Mouse (Mus musculus) gastrocnemius, postnatal 4 days (tissue): ENCODE results near the gene Samm50. TPM values are rescaled to one million over a fixed set of nuclear protein-coding genes. Genes with fewer than 3 reads are reported as not detected.

Experiments
- DNase-seq, 2 experiments: peaks; one replicate each; pipeline ENCODE4 v3.0.0; 2021 to 2022; ENCODE audit warnings: low spot score in 2 of 2, mixed read lengths in 2 of 2
- total RNA-seq, 2 experiments: library from RNA; stranded (reverse); gene quantifications; 2 replicates each; pipeline ENCODE4 v1.2.3; 2021

Samm50 gene
- total RNA-seq, 2 experiments from 2014 or later = 160 to 165 TPM

GRCm38 (mm10) chr15:84210461-84210860 lies 18.4 kb downstream of the Samm50 start:
- DNase-seq = no peak

- no peak for DNase-seq
Measured at GRCm38 (mm10) chr15:84210941-84211340, 18.9 kb downstream of the Samm50 start.

GRCm38 (mm10) chr15:84211564-84211963 lies 19.5 kb downstream of the Samm50 start:
- no peak for DNase-seq

- DNase-seq = peak; percentile 77 to 83
Measured at GRCm38 (mm10) chr15:84212031-84212755, 20.2 kb downstream of the Samm50 start.

- DNase-seq = no peak
Measured at GRCm38 (mm10) chr15:84212756-84213105, 20.7 kb downstream of the Samm50 start.

- no peak for DNase-seq
Measured at GRCm38 (mm10) chr15:84213162-84213739, 21.2 kb downstream of the Samm50 start.

GRCm38 (mm10) chr15:84214476-84214875 lies 22.4 kb downstream of the Samm50 start:
- no peak for DNase-seq

- no peak for DNase-seq
Measured at GRCm38 (mm10) chr15:84215273-84215672, 23.2 kb downstream of the Samm50 start.

GRCm38 (mm10) chr15:84216026-84216425 lies 24.0 kb downstream of the Samm50 start:
- no peak for DNase-seq

GRCm38 (mm10) chr15:84216461-84217084 lies 24.5 kb downstream of the Samm50 start:
- no peak for DNase-seq

GRCm38 (mm10) chr15:84217969-84218782 lies 26.1 kb downstream of the Samm50 start:
- no peak for DNase-seq

GRCm38 (mm10) chr15:84218783-84219271 lies 26.8 kb downstream of the Samm50 start:
- no peak for DNase-seq

GRCm38 (mm10) chr15:84221539-84221938 lies 29.5 kb downstream of the Samm50 start:
- no peak for DNase-seq

- DNase-seq = no peak
Measured at GRCm38 (mm10) chr15:84223423-84223822, 31.4 kb downstream of the Samm50 start.

- no peak for DNase-seq
Measured at GRCm38 (mm10) chr15:84224779-84225178, 32.7 kb downstream of the Samm50 start.

GRCm38 (mm10) chr15:84226918-84227317 lies 34.9 kb downstream of the Samm50 start:
- DNase-seq = no peak

GRCm38 (mm10) chr15:84230661-84231060 lies 38.6 kb downstream of the Samm50 start:
- no peak for DNase-seq

- no peak for DNase-seq
Measured at GRCm38 (mm10) chr15:84231113-84231712, 39.2 kb downstream of the Samm50 start.

GRCm38 (mm10) chr15:84231721-84232561 lies 39.9 kb downstream of the Samm50 start, which contains the start of gene Parvb:
Gene Parvb, plus strand, starts transcription at chr15:84232043.
- DNase-seq = peak in 1 of 2 experiments; percentile 53

GRCm38 (mm10) chr15:84232609-84233008 lies 40.6 kb downstream of the Samm50 start:
- no peak for DNase-seq
